In genomic region chr16:28511413-28511812, GRCm38 (mm10) we compare ENCODE assay signal across 21 mouse cellular contexts.
A peak's percentile ranks its signal among the peaks of the same experiment; 100 is the strongest.
DNase-seq lines count a peak whose midpoint lies in the region; ATAC-seq and TF ChIP-seq lines count a peak whose summit lies in the region.
"Had no signal": no experiment of that assay in that cellular context is flagged by ENCODE, and none has a peak within 500 bp of the region (broad histone marks: within the 10 kb centered on the region; RNA-seq: fewer than 3 reads in every experiment).

No protein-coding gene starts in this region.

- no peak overlapping the region for H3K4me3 ChIP-seq in midbrain, embryonic 13.5 days (replicated peaks)
- H3K4me3 ChIP-seq in midbrain, embryonic 16.5 days (ENCODE audit: low read depth, low read length) = no peak overlapping the region
- H3K4me3 ChIP-seq in thymus, adult 2 months (ENCODE audit: control insufficient read depth, insufficient read depth, low read length) = no peak overlapping the region
- H3K4me3 ChIP-seq: erythroblast, embryonic 14.5 days; forebrain, embryonic 13.5 days; hindbrain, embryonic 12.5 days; neural tube, embryonic 12.5 days had no signal

- DNase-seq in ES-CJ7 (ENCODE audit: low read depth, low spot score) (peak; percentile 63), ZHBTc4 (ENCODE audit: low read depth, low spot score) (peak; percentile 68)
- DNase-seq in neural tube, embryonic 10.5 days (ENCODE audit: extremely low spot score, low spot score) = no peak
- no peak for DNase-seq in thymus, adult 2 months
- DNase-seq: adrenal gland, adult 2 months; cerebellum, adult 9-11 months; gastrocnemius, postnatal 36 days; kidney, adult 8-10 months; kidney, postnatal 25 days; left cerebral cortex, postnatal 4 days; liver; lung, postnatal 10 days had no signal

- no peak overlapping the region for H3K4me2 ChIP-seq in midbrain, embryonic 13.5 days (replicated peaks)
- no peak overlapping the region for H3K4me2 ChIP-seq in midbrain, embryonic 16.5 days (ENCODE audit: low read length)
- H3K4me2 ChIP-seq: forebrain, embryonic 13.5 days; hindbrain, embryonic 12.5 days; neural tube, embryonic 12.5 days had no signal

- peak; percentile 24; the same call in 1 of the 2 replicates for ATAC-seq in midbrain, embryonic 13.5 days
- no peak for ATAC-seq in midbrain, embryonic 16.5 days
- ATAC-seq in hematopoietic stem cell, adult 5-6 weeks (replicated peaks in 1 of 2; ENCODE audit: insufficient read depth in 1 of 2, low FRiP score in 2 of 2, low TSS enrichment in 1 of 2, low read depth in 1 of 2, poor library complexity in 2 of 2, severe bottlenecking in 2 of 2) = peak; percentile 97 to 98
- ATAC-seq: forebrain, embryonic 13.5 days; inflammation-experienced regulatory T-cells, adult 6 months had no signal

- no peak overlapping the region for H3K9ac ChIP-seq in midbrain, embryonic 13.5 days (replicated peaks)
- H3K9ac ChIP-seq in midbrain, embryonic 16.5 days (ENCODE audit: low read depth, low read length) = no peak overlapping the region
- H3K9ac ChIP-seq: forebrain, embryonic 13.5 days; hindbrain, embryonic 12.5 days; neural tube, embryonic 12.5 days had no signal

- no peaks in the 10 kb centered on the region for H3K27me3 ChIP-seq in midbrain, embryonic 13.5 days
- H3K27me3 ChIP-seq in midbrain, embryonic 16.5 days (ENCODE audit: control insufficient read depth, insufficient read depth, low read depth, low read length) = no peaks in the 10 kb centered on the region
- no peaks in the 10 kb centered on the region for H3K27me3 ChIP-seq in thymus, adult 2 months (ENCODE audit: control insufficient read depth, insufficient read depth, low read length)
- H3K27me3 ChIP-seq: forebrain, embryonic 13.5 days; hindbrain, embryonic 12.5 days; neural tube, embryonic 12.5 days had no signal

- no peak for TF ChIP-seq CTCF in thymus, adult 2 months (IDR thresholded peaks at IDR 0.05; ENCODE audit: borderline replicate concordance, control insufficient read depth, extremely low read depth, insufficient read depth, low read length, poor library complexity)

- no peak for TF ChIP-seq POLR2A in thymus, adult 2 months (IDR thresholded peaks at IDR 0.05; ENCODE audit: control insufficient read depth, extremely low read depth, insufficient read depth, low read length, poor library complexity)

- H3K36me3 ChIP-seq in midbrain, embryonic 13.5 days = no peaks in the 10 kb centered on the region
- H3K36me3 ChIP-seq in midbrain, embryonic 16.5 days (ENCODE audit: control insufficient read depth, insufficient read depth, low read length) = no peaks in the 10 kb centered on the region
- H3K36me3 ChIP-seq in thymus, adult 2 months (ENCODE audit: control insufficient read depth, insufficient read depth, low read length) = no peaks in the 10 kb centered on the region
- H3K36me3 ChIP-seq: hindbrain, embryonic 12.5 days; neural tube, embryonic 12.5 days had no signal

- 22% methylated on average over 5 of the region's 5 CpGs for WGBS in midbrain, embryonic 13.5 days
- WGBS in midbrain, embryonic 16.5 days = 34% methylated on average over 5 of the region's 5 CpGs
- 14% methylated on average over 5 of the region's 5 CpGs for WGBS in thymus, adult 2 months

- no peaks in the 10 kb centered on the region for H3K9me3 ChIP-seq in midbrain, embryonic 13.5 days
- no peaks in the 10 kb centered on the region for H3K9me3 ChIP-seq in midbrain, embryonic 16.5 days (replicated peaks; ENCODE audit: control insufficient read depth, low read length, poor library complexity, severe bottlenecking)
- H3K9me3 ChIP-seq: forebrain, embryonic 13.5 days; hindbrain, embryonic 12.5 days; neural tube, embryonic 12.5 days had no signal

- no peaks in the 10 kb centered on the region for H3K4me1 ChIP-seq in midbrain, embryonic 13.5 days (replicated peaks)
- H3K4me1 ChIP-seq in midbrain, embryonic 16.5 days (ENCODE audit: control insufficient read depth, insufficient read depth, low read length) = no peaks in the 10 kb centered on the region
- no peaks in the 10 kb centered on the region for H3K4me1 ChIP-seq in thymus, adult 2 months (replicated peaks; ENCODE audit: control insufficient read depth, insufficient read depth, low read length)
- H3K4me1 ChIP-seq: forebrain, embryonic 13.5 days; neural tube, embryonic 12.5 days had no signal

- no peak overlapping the region for H3K27ac ChIP-seq in midbrain, embryonic 13.5 days
- H3K27ac ChIP-seq in midbrain, embryonic 16.5 days (ENCODE audit: low read length) = no peak overlapping the region
- H3K27ac ChIP-seq in thymus, adult 2 months (ENCODE audit: control insufficient read depth, insufficient read depth, low read length) = no peak overlapping the region
- H3K27ac ChIP-seq: forebrain, embryonic 13.5 days; hindbrain, embryonic 12.5 days; neural tube, embryonic 12.5 days; stomach, postnatal 0 days had no signal

Comparison
In these comparisons a context has a peak if more than half of its experiments do, and no peak if none do; other contexts are left out.
1. DNase-seq: peak in ES-CJ7 (single experiment) and ZHBTc4 (single experiment); none in neural tube, embryonic 10.5 days (single experiment) and thymus, adult 2 months (single experiment).